Mouse (Mus musculus) heart, postnatal 0 days (tissue): ENCODE measurements around the gene Gpc3. TPM values are rescaled to one million over a fixed set of nuclear protein-coding genes. Genes with fewer than 3 reads are reported as not detected.
A peak's percentile ranks its signal among the peaks of the same experiment; 100 is the strongest.

Experiments
- ATAC-seq: fragments of 200-750 bp; cut with Nextera tagmentation; 2 replicates; pipeline ENCODE4 v1.8.0; 2017; ENCODE audit warnings: low read depth, moderate number of reproducible peaks, moderate library complexity; ENCODE audit not compliant: insufficient read depth
- DNase-seq: peaks from one replicate; pipeline ENCODE4 v3.0.0-alpha.2; 2016; ENCODE audit warnings: low spot score
- H3K27ac ChIP-seq: fragments of 300-500 bp; sonication (generic); 2 replicates; pipeline ENCODE4 v1.5.1; 2014; ENCODE audit warnings: low read depth, mild to moderate bottlenecking
- H3K27me3 ChIP-seq: fragments of 300-500 bp; sonication (generic); 2 replicates; pipeline ENCODE4 v1.6.1; 2014; ENCODE audit warnings: low read length, mixed read lengths; ENCODE audit not compliant: control insufficient read depth, insufficient read depth
- H3K36me3 ChIP-seq: fragments of 300-500 bp; sonication (generic); replicated peaks from 2 replicates; pipeline ENCODE4 v1.6.1; 2014; ENCODE audit warnings: low read length, mixed read lengths; ENCODE audit not compliant: control insufficient read depth, insufficient read depth
- H3K4me1 ChIP-seq: fragments of 300-500 bp; sonication (generic); 2 replicates; pipeline ENCODE4 v1.6.1; 2014; ENCODE audit warnings: antibody characterized with exemption; ENCODE audit not compliant: control insufficient read depth, insufficient read depth
- H3K4me2 ChIP-seq: fragments of 300-500 bp; sonication (generic); 2 replicates; pipeline ENCODE4 v1.6.1; 2014; ENCODE audit warnings: low read depth, mild to moderate bottlenecking, low read length, moderate library complexity
- H3K4me3 ChIP-seq: fragments of 300-500 bp; sonication (generic); 2 replicates; pipeline ENCODE4 v1.5.1; 2014; ENCODE audit warnings: low read depth, low read length
- H3K9ac ChIP-seq: fragments of 300-500 bp; sonication (generic); replicated peaks from 2 replicates; pipeline ENCODE4 v1.6.1; 2014; ENCODE audit warnings: low read depth, low read length, mixed read lengths
- H3K9me3 ChIP-seq: fragments of 300-500 bp; sonication (generic); replicated peaks from 2 replicates; pipeline ENCODE4 v1.6.1; 2016; ENCODE audit warnings: low read length; ENCODE audit not compliant: control insufficient read depth
- CTCF ChIP-seq: IDR thresholded peaks from 2 replicates; pipeline ENCODE4 v1.5.1; 2016; ENCODE audit warnings: antibody characterized with exemption, control low read depth, low read depth
- EP300 ChIP-seq: IDR thresholded peaks from 2 replicates; pipeline ENCODE4 v1.6.1; 2016; ENCODE audit warnings: antibody characterized with exemption, low read depth
- WGBS: fragments of 180-500 bp; shearing (Covaris S2); extraction: QIAGEN DNeasy Blood & Tissue Kit; methylation state at CpG from one replicate; pipeline ENCODE4 v1.1.7; 2014; 5-methylcytosine and 5-hydroxymethylcytosine counted together
- polyA plus RNA-seq: library from polyadenylated mRNA; unstranded; fragments of >200 nt; fragmentation: Nextera tagmentation; extraction: Ambion mirVana; gene quantifications from 2 replicates; pipeline ENCODE4 v1.2.1, GENCODE M21; 2015
- total RNA-seq: library from RNA; depleted of rRNA; stranded (reverse); fragments of >200 nt; gene quantifications from 2 replicates; pipeline ENCODE4 v1.2.3, GENCODE M21; 2014; ENCODE audit warnings: low replicate concordance

The Gpc3 gene
- total and polyA plus RNA-seq, 2 experiments from 2014 or later: 45.1 to 140 TPM

- H3K4me2 ChIP-seq: no peak overlapping the region
- H3K4me1 ChIP-seq: no peaks in the 10 kb centered on the region
- WGBS: 66% methylated on average over 6 of the region's 6 CpGs
- ATAC-seq: no peak
- H3K4me3 ChIP-seq: no peak overlapping the region
- DNase-seq: no peak
- no peaks in the 10 kb centered on the region for H3K9me3 ChIP-seq
- no peak overlapping the region for H3K9ac ChIP-seq
- H3K36me3 ChIP-seq: no peaks in the 10 kb centered on the region
- peak overlapping the region; percentile 15 for H3K27ac ChIP-seq
- TF ChIP-seq CTCF (no peak), EP300 (no peak)
- H3K27me3 ChIP-seq: no peaks in the 10 kb centered on the region
Measured at GRCm38 (mm10) chrX:52348773-52349172, 265.0 kb downstream of the Gpc3 start.

GRCm38 (mm10) chrX:52344018-52344417 is 269.7 kb downstream of the Gpc3 start:
- no peak for TF ChIP-seq EP300
- TF ChIP-seq CTCF: no peak
- no peaks in the 10 kb centered on the region for H3K4me1 ChIP-seq
- no peak overlapping the region for H3K27ac ChIP-seq
- ATAC-seq (no peak), DNase-seq (no peak)
- no peaks in the 10 kb centered on the region for H3K27me3 ChIP-seq
- no peaks in the 10 kb centered on the region for H3K36me3 ChIP-seq
- WGBS: 52% methylated on average over 3 of the region's 3 CpGs
- H3K9ac ChIP-seq: no peak overlapping the region
- no peak overlapping the region for H3K4me2 ChIP-seq
- no peaks in the 10 kb centered on the region for H3K9me3 ChIP-seq
- no peak overlapping the region for H3K4me3 ChIP-seq

- Histone ChIP-seq H3K4me2 (no peak overlapping the region), H3K9ac (no peak overlapping the region), H3K4me1 (no peaks in the 10 kb centered on the region), H3K27ac (no peak overlapping the region), H3K4me3 (no peak overlapping the region), H3K27me3 (no peaks in the 10 kb centered on the region), H3K36me3 (no peaks in the 10 kb centered on the region), H3K9me3 (no peaks in the 10 kb centered on the region)
- 60% methylated on average over 3 of the region's 3 CpGs for WGBS
- ATAC-seq: no peak
- no peak for DNase-seq
- TF ChIP-seq CTCF: no peak
- TF ChIP-seq EP300: no peak
Measured at GRCm38 (mm10) chrX:52340251-52340650, 273.5 kb downstream of the Gpc3 start.

GRCm38 (mm10) chrX:52321791-52322190 is 292.0 kb downstream of the Gpc3 start:
- ATAC-seq: no peak
- no peak for TF ChIP-seq CTCF
- no peak for TF ChIP-seq EP300

GRCm38 (mm10) chrX:52320653-52321052 is 293.1 kb downstream of the Gpc3 start:
- no peak for ATAC-seq

More at GRCm38 (mm10) chrX:52321791-52322190, 292.0 kb downstream of the Gpc3 start:
- Histone ChIP-seq H3K4me3 (no peak overlapping the region), H3K4me1 (no peaks in the 10 kb centered on the region), H3K9ac (no peak overlapping the region), H3K27me3 (no peaks in the 10 kb centered on the region), H3K36me3 (no peaks in the 10 kb centered on the region), H3K4me2 (no peak overlapping the region), H3K27ac (no peak overlapping the region), H3K9me3 (no peaks in the 10 kb centered on the region)
- WGBS: 82% methylated on average over 4 of the region's 4 CpGs
- DNase-seq: no peak

GRCm38 (mm10) chrX:52310976-52311375 is 302.8 kb downstream of the Gpc3 start:
- Histone ChIP-seq H3K27ac (no peak overlapping the region), H3K4me1 (no peaks in the 10 kb centered on the region), H3K4me2 (no peak overlapping the region), H3K4me3 (no peak overlapping the region), H3K9ac (no peak overlapping the region), H3K9me3 (no peaks in the 10 kb centered on the region), H3K27me3 (no peaks in the 10 kb centered on the region), H3K36me3 (no peaks in the 10 kb centered on the region)
- TF ChIP-seq EP300 (no peak), CTCF (no peak)
- no peak for DNase-seq
- WGBS: 85% methylated on average over 2 of the region's 2 CpGs
- no peak for ATAC-seq

More at GRCm38 (mm10) chrX:52320653-52321052, 293.1 kb downstream of the Gpc3 start:
- 39% methylated on average over 4 of the region's 4 CpGs for WGBS
- Histone ChIP-seq H3K9ac (no peak overlapping the region), H3K36me3 (no peaks in the 10 kb centered on the region), H3K27me3 (no peaks in the 10 kb centered on the region), H3K4me3 (no peak overlapping the region), H3K27ac (no peak overlapping the region), H3K4me1 (no peaks in the 10 kb centered on the region), H3K9me3 (no peaks in the 10 kb centered on the region), H3K4me2 (no peak overlapping the region)
- DNase-seq: no peak
- no peak for TF ChIP-seq EP300
- TF ChIP-seq CTCF: no peak
